Mouse (Mus musculus): Measurements from ENCODE around the gene Scgn. TPM values are rescaled to one million over a fixed set of nuclear protein-coding genes. Genes with fewer than 3 reads are reported as not detected.

The Scgn gene
- total RNA-seq (2021) = not detected
- long read RNA-seq, experiment 1 = 0 reads
- long read RNA-seq, experiment 2 = 0 reads

- peak; percentile 8 to 71 for DNase-seq
These were observed at the start of gene Scgn for GRCm38 (mm10) chr13:23990928-23991327. Gene Scgn, minus strand, starts transcription at chr13:23991214.

GRCm38 (mm10) chr13:24040221-24040620 lies 49.2 kb upstream of the Scgn start:
- no peak for DNase-seq

- DNase-seq = peak; percentile 27 to 48
These were observed 46.5 kb upstream of the Scgn start for GRCm38 (mm10) chr13:24037502-24037901.

- no peak for DNase-seq
These were observed 45.1 kb upstream of the Scgn start for GRCm38 (mm10) chr13:24036150-24036549.

GRCm38 (mm10) chr13:24027191-24028170 lies 36.5 kb upstream of the Scgn start:
- peak in 1 of 2 experiments; percentile 21 for DNase-seq

- DNase-seq = no peak
These were observed 27.5 kb upstream of the Scgn start for GRCm38 (mm10) chr13:24018515-24018914.

- no peak for DNase-seq
These were observed 14.5 kb upstream of the Scgn start for GRCm38 (mm10) chr13:24005528-24005927.

GRCm38 (mm10) chr13:24001797-24002196 lies 10.8 kb upstream of the Scgn start:
- no peak for DNase-seq

GRCm38 (mm10) chr13:24001081-24001480 lies 10.1 kb upstream of the Scgn start:
- no peak for DNase-seq

- no peak for DNase-seq
These were observed 7.8 kb upstream of the Scgn start for GRCm38 (mm10) chr13:23998826-23999225.

GRCm38 (mm10) chr13:23994756-23995155 lies 3.7 kb upstream of the Scgn start:
- DNase-seq = no peak

GRCm38 (mm10) chr13:23994024-23994423 lies 3.0 kb upstream of the Scgn start:
- no peak for DNase-seq

- no peak for DNase-seq
These were observed 563 bp downstream of the Scgn start for GRCm38 (mm10) chr13:23990451-23990850.

- no peak for DNase-seq
These were observed 5.9 kb downstream of the Scgn start for GRCm38 (mm10) chr13:23985130-23985529.

GRCm38 (mm10) chr13:23972271-23972670 lies 18.7 kb downstream of the Scgn start:
- DNase-seq = peak in 1 of 2 experiments; percentile 7

GRCm38 (mm10) chr13:23971870-23972269 lies 19.1 kb downstream of the Scgn start:
- DNase-seq = no peak

GRCm38 (mm10) chr13:23964909-23965308 lies 26.1 kb downstream of the Scgn start:
- no peak for DNase-seq

- no peak for DNase-seq
These were observed 31.2 kb downstream of the Scgn start for GRCm38 (mm10) chr13:23959776-23960175.

- peak; percentile 6 to 33 for DNase-seq
These were observed 40.1 kb downstream of the Scgn start for GRCm38 (mm10) chr13:23950928-23951327.

GRCm38 (mm10) chr13:23949484-23950246 lies 41.3 kb downstream of the Scgn start:
- peak; percentile 20 to 34 for DNase-seq

GRCm38 (mm10) chr13:23946254-23946653 lies 44.8 kb downstream of the Scgn start:
- no peak for DNase-seq

GRCm38 (mm10) chr13:23942861-23943260 lies 48.2 kb downstream of the Scgn start:
- DNase-seq = no peak

- DNase-seq = peak; percentile 41 to 47
These were observed 50.7 kb downstream of the Scgn start for GRCm38 (mm10) chr13:23940291-23940690.
